26 mouse cellular contexts compared by ENCODE assay signal in the genomic region with DNA sequence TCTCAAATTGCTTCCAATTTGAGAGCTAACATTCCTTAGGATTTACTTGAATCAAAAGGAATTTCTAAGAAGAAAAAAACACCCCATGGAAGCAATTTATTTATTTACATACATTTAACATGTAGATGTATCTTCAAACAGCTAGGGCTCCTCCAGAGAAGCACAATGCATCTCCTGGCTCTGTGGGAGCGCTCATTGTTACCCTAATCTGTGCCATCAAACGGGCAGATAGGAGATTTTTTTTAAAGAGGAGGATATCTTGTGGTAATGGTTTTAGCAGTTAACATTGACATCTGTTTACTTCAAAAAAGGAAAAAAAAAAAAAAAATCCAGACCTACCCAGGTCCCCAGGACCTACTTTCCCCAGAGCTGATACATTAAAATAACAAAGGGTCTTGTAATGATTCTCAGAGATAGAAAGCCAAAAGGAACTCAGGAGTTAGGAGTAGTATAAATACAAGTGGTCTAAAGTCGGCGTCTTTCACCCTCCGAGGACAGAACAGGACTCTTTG.
"Had no signal": no experiment of that assay in that cellular context is flagged by ENCODE, and none has a peak within 500 bp of the region (broad histone marks: within the 10 kb centered on the region; RNA-seq: fewer than 3 reads in every experiment).

No protein-coding gene starts in this region.

- H3K4me3 ChIP-seq: heart, embryonic 10.5 days; heart, embryonic 12.5 days; hindbrain, embryonic 13.5 days; hindbrain, embryonic 15.5 days; kidney, embryonic 15.5 days; left cerebral cortex, adult 2 months; limb, embryonic 10.5 days; limb, embryonic 12.5 days; liver, embryonic 13.5 days; liver, embryonic 15.5 days had no signal

- H3K27me3 ChIP-seq: heart, embryonic 12.5 days; hindbrain, embryonic 13.5 days; hindbrain, embryonic 15.5 days; kidney, embryonic 15.5 days; limb, embryonic 12.5 days; liver, embryonic 13.5 days; liver, embryonic 15.5 days had no signal

- DNase-seq: gastrocnemius, postnatal 14 days; gastrocnemius, postnatal 36 days; heart, adult 18-20 months; heart, postnatal 14 days; heart, postnatal 36 days; kidney, adult 11 months; kidney, adult 2 months; kidney, adult 9 months; kidney, postnatal 14 days; kidney, postnatal 36 days; liver; liver, embryonic 13.5 days; liver, postnatal 0 days had no signal

- H3K4me2 ChIP-seq: heart, embryonic 12.5 days; hindbrain, embryonic 13.5 days; hindbrain, embryonic 15.5 days; kidney, embryonic 15.5 days; limb, embryonic 12.5 days; liver, embryonic 11.5 days; liver, embryonic 13.5 days; liver, embryonic 15.5 days had no signal

- H3K27ac ChIP-seq: heart, embryonic 10.5 days; hindbrain, embryonic 13.5 days; hindbrain, embryonic 15.5 days; hindbrain, postnatal 0 days; kidney, embryonic 15.5 days; kidney, postnatal 0 days; left cerebral cortex, adult 2 months; limb, embryonic 10.5 days; limb, embryonic 12.5 days; liver, embryonic 13.5 days; liver, embryonic 15.5 days had no signal

- H3K9ac ChIP-seq: heart, embryonic 12.5 days; hindbrain, embryonic 13.5 days; hindbrain, embryonic 15.5 days; kidney, embryonic 15.5 days; limb, embryonic 12.5 days; liver, embryonic 13.5 days; liver, embryonic 15.5 days; liver, postnatal 0 days had no signal

- H3K9me3 ChIP-seq: heart, embryonic 10.5 days; heart, embryonic 12.5 days; hindbrain, embryonic 13.5 days; hindbrain, embryonic 15.5 days; kidney, embryonic 15.5 days; limb, embryonic 10.5 days; limb, embryonic 12.5 days; liver, embryonic 13.5 days; liver, embryonic 15.5 days had no signal

- ATAC-seq: hindbrain, postnatal 0 days; intestine, embryonic 16.5 days; liver, postnatal 0 days had no signal

- H3K4me1 ChIP-seq: heart, embryonic 10.5 days; heart, embryonic 12.5 days; hindbrain, embryonic 13.5 days; hindbrain, embryonic 15.5 days; kidney, embryonic 15.5 days; limb, embryonic 10.5 days; limb, embryonic 12.5 days; liver, embryonic 15.5 days had no signal
